Mouse (Mus musculus) embryonic fibroblast, embryonic 13.5 days (primary cell): ENCODE measurements around the gene Il4ra.

Source experiments
- CTCF ChIP-seq: IDR thresholded peaks from 2 replicates; pipeline ENCODE4 v1.5.1; 2011; ENCODE audit warnings: mild to moderate bottlenecking, control low read depth, low read length, moderate library complexity, borderline replicate concordance; ENCODE audit not compliant: insufficient read depth
- POLR2A ChIP-seq: IDR thresholded peaks from 2 replicates; pipeline ENCODE4 v1.6.1; 2011; ENCODE audit warnings: low read depth, mild to moderate bottlenecking, control low read depth, low read length, moderate library complexity

DNA sequence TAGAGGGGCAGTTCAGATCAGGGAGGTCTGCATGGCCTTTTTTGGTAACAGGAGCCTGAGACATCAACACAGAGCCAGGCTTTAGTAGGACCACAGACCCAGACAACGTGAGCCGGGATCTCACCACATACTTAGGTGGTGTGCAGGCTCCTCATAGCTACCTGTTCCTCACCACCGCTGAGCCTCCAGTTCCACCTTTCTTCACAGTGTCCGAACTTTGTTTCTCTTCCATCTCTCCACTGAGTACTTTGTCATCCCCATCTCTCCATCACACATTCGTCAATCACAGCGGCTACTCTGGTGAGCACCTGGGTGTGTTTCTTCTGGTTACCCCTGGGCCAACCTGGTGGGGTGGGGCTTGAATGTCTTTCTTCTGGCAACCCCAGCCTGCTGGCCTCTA is 24.7 kb upstream of the Il4ra start:
- TF ChIP-seq CTCF = no peak
- TF ChIP-seq POLR2A = no peak
